Mouse (Mus musculus) embryonic facial prominence, embryonic 12.5 days (tissue): Measurements from ENCODE around the gene Spdye4a. TPM values are rescaled to one million over a fixed set of nuclear protein-coding genes. Genes with fewer than 3 reads are reported as not detected.

Experiments
- ATAC-seq: fragments of 200-750 bp; cut with Nextera tagmentation; 2 replicates; pipeline ENCODE4 v1.8.0; 2017; ENCODE audit not compliant: insufficient number of reproducible peaks, insufficient read depth, low FRiP score, low TSS enrichment
- H3K27ac ChIP-seq: fragments of 300-500 bp; sonication (generic); 2 replicates; pipeline ENCODE4 v1.5.1; 2016; ENCODE audit warnings: mild to moderate bottlenecking
- H3K27me3 ChIP-seq: fragments of 300-500 bp; sonication (generic); 2 replicates; pipeline ENCODE4 v1.6.1; 2016; ENCODE audit warnings: mild to moderate bottlenecking, moderate library complexity
- H3K36me3 ChIP-seq: fragments of 300-500 bp; sonication (generic); 2 replicates; pipeline ENCODE4 v1.6.1; 2016; ENCODE audit warnings: mild to moderate bottlenecking
- H3K4me1 ChIP-seq: fragments of 300-500 bp; sonication (generic); 2 replicates; pipeline ENCODE4 v1.6.1; 2016
- H3K4me2 ChIP-seq: fragments of 300-500 bp; sonication (generic); replicated peaks from 2 replicates; pipeline ENCODE4 v1.6.1; 2016; ENCODE audit warnings: mild to moderate bottlenecking, moderate library complexity
- H3K4me3 ChIP-seq: fragments of 300-500 bp; sonication (generic); 2 replicates; pipeline ENCODE4 v1.5.1; 2016; ENCODE audit warnings: mild to moderate bottlenecking
- H3K9ac ChIP-seq: fragments of 300-500 bp; sonication (generic); 2 replicates; pipeline ENCODE4 v1.6.1; 2016; ENCODE audit warnings: mild to moderate bottlenecking, moderate library complexity
- H3K9me3 ChIP-seq: fragments of 300-500 bp; sonication (generic); 2 replicates; pipeline ENCODE4 v1.6.1; 2016; ENCODE audit warnings: mild to moderate bottlenecking, moderate library complexity
- WGBS: fragments of 180-500 bp; shearing (Covaris S2); methylation state at CpG from one replicate; pipeline ENCODE4 v1.1.7; 2016; 5-methylcytosine and 5-hydroxymethylcytosine counted together
- polyA plus RNA-seq: library from polyadenylated mRNA; unstranded; fragments of >200 nt; fragmentation: Nextera tagmentation; extraction: Ambion mirVana; gene quantifications from 2 replicates; pipeline ENCODE4 v1.2.1, GENCODE M21; 2016

Spdye4a gene
- not detected in 2 replicates for polyA plus RNA-seq

- no peak within 1 kb of the TSS for H3K27ac ChIP-seq
- no peak for ATAC-seq
- H3K36me3 ChIP-seq = no peaks in the 10 kb centered on the region
- no peaks in the 10 kb centered on the region for H3K4me1 ChIP-seq
- H3K9me3 ChIP-seq = no peaks in the 10 kb centered on the region; the same call in 1 of the 2 replicates
- 83% methylated on average over 3 of the region's 3 CpGs for WGBS
- no peak within 1 kb of the TSS for H3K4me2 ChIP-seq
- no peaks in the 10 kb centered on the region for H3K27me3 ChIP-seq
- no peak within 1 kb of the TSS for H3K9ac ChIP-seq
- H3K4me3 ChIP-seq = no peak within 1 kb of the TSS
These were observed at the start of gene Spdye4a for GRCm38 (mm10) chr5:143226790-143227189. Spdye4a (minus strand) TSS chr5:143226890.

GRCm38 (mm10) chr5:143275761-143276160 is 49.1 kb upstream of the Spdye4a start:
- Histone ChIP-seq H3K27ac (no peak overlapping the region), H3K9me3 (no peaks in the 10 kb centered on the region), H3K36me3 (no peaks in the 10 kb centered on the region), H3K27me3 (0 out of 2 replicates have a peak, but pooled peaks cover 9% of the 10 kb centered on the region), H3K9ac (no peak overlapping the region), H3K4me1 (peaks cover 5% of the 10 kb centered on the region), H3K4me2 (no peak overlapping the region), H3K4me3 (no peak overlapping the region)
- WGBS = 43% methylated on average over 5 of the region's 5 CpGs
- ATAC-seq = no peak

DNA sequence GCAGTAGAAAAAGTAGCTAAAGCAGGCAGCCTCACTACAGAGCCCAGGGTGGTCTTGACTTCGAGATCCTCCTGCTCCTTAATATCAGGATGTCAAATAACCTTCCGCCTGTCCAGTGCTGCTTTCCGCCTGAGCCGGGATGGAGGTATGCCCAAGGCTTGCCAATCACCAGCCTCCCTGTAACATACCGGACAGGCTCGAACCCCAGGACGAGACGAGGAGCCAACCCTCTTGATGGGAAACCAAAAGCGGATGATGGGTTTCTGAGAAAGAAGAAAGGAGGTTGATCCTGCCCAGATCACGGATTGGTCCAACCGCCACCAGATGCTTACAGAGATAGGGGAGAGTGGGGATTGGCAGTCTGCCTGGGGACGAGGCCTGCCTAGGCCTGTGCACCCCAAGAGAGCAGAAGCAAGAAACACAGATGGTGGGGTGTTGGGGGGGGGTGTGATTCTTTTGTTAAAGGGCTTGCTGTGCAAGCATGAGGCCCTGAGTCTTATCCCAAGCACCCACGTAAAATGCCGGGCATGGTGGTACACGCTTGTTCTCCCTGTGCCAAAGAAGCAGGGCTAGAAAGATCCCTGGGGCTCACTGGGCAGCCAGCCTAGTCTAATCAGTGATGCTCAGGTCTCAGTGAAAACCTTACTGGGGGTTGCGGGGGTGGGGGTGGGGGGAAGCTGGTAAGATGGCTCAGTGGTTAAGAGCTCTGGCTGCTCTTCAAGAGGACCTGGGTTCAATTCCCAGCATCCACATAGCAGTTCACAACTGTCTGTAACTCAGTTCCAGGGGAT is 46.0 kb upstream of the Spdye4a start:
- no peak for ATAC-seq
- Histone ChIP-seq H3K9me3 (no peaks in the 10 kb centered on the region), H3K27ac (no peak overlapping the region), H3K27me3 (0 out of 2 replicates have a peak, but pooled peaks cover 6% of the 10 kb centered on the region), H3K36me3 (no peaks in the 10 kb centered on the region), H3K4me3 (no peak overlapping the region), H3K9ac (no peak overlapping the region), H3K4me2 (no peak overlapping the region), H3K4me1 (peaks cover 19% of the 10 kb centered on the region)
- WGBS = 91% methylated on average over 16 of the region's 16 CpGs

DNA sequence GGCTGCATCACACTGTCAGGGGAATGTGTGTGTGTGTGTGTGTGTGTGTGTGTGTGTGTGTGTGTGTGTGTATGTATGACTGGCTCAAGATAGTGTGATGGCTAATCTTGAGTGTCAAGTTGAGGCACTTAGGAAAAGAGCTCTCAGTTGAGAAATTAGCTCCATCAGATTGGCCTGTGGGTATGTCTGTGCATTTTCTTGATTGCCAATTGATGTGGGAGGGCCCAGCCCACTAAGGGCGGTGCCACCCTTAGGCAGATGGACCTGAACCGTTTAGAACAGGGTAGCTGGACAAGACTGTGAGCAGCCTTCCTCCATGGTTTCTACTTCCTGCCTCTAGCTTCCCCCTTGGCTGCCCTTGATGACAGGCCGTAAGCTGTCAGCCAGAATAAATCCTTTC is 45.4 kb upstream of the Spdye4a start:
- H3K4me1 ChIP-seq = peaks cover 19% of the 10 kb centered on the region

DNA sequence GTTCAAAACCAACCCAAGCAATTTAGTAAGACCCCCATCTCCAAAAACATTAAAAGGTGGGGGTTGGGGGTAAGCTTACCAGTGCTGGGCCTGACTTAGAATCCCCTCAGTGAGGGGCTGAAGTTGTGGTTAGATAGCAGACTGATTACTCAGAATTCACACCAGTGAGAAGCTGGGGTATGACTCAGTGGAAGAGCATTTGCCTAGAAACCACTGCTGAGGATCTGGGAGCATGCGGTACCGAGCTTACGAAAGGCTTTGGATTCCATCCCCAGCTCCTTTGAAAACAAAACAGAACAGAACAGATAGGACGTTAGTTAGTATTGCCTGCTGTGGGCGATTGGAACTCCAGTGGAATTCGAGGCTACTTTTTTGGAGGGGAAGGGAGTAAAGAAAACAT is 45.0 kb upstream of the Spdye4a start:
- Histone ChIP-seq H3K36me3 (no peaks in the 10 kb centered on the region), H3K9ac (no peak overlapping the region), H3K27ac (no peak overlapping the region), H3K9me3 (no peaks in the 10 kb centered on the region), H3K4me3 (no peak overlapping the region), H3K4me2 (no peak overlapping the region), H3K4me1 (peaks cover 19% of the 10 kb centered on the region), H3K27me3 (no peaks in the 10 kb centered on the region)
- ATAC-seq = no peak
- whole genome bisulfite sequencing = 89% methylated on average over 6 of the region's 6 CpGs

More for the DNA sequence above, 45.4 kb upstream of the Spdye4a start:
- H3K4me2 ChIP-seq = no peak overlapping the region
- H3K4me3 ChIP-seq = no peak overlapping the region
- H3K27me3 ChIP-seq = no peaks in the 10 kb centered on the region
- 76% methylated on average over 3 of the region's 3 CpGs for WGBS
- no peaks in the 10 kb centered on the region for H3K36me3 ChIP-seq
- no peak for ATAC-seq
- no peaks in the 10 kb centered on the region for H3K9me3 ChIP-seq
- H3K27ac ChIP-seq = no peak overlapping the region
- H3K9ac ChIP-seq = no peak overlapping the region

GRCm38 (mm10) chr5:143270151-143270519 is 43.4 kb upstream of the Spdye4a start:
- Histone ChIP-seq H3K4me1 (peaks cover 19% of the 10 kb centered on the region), H3K9ac (peak overlapping the region; percentile 89), H3K9me3 (no peaks in the 10 kb centered on the region), H3K4me2 (peak overlapping the region; percentile 92), H3K27ac (no peak overlapping the region), H3K36me3 (no peaks in the 10 kb centered on the region), H3K4me3 (peak overlapping the region; percentile 92), H3K27me3 (no peaks in the 10 kb centered on the region)
- ATAC-seq = 0 out of 2 replicates have a peak, but pooled peaks have one; percentile 12
- WGBS = 4% methylated on average over 12 of the region's 12 CpGs

DNA sequence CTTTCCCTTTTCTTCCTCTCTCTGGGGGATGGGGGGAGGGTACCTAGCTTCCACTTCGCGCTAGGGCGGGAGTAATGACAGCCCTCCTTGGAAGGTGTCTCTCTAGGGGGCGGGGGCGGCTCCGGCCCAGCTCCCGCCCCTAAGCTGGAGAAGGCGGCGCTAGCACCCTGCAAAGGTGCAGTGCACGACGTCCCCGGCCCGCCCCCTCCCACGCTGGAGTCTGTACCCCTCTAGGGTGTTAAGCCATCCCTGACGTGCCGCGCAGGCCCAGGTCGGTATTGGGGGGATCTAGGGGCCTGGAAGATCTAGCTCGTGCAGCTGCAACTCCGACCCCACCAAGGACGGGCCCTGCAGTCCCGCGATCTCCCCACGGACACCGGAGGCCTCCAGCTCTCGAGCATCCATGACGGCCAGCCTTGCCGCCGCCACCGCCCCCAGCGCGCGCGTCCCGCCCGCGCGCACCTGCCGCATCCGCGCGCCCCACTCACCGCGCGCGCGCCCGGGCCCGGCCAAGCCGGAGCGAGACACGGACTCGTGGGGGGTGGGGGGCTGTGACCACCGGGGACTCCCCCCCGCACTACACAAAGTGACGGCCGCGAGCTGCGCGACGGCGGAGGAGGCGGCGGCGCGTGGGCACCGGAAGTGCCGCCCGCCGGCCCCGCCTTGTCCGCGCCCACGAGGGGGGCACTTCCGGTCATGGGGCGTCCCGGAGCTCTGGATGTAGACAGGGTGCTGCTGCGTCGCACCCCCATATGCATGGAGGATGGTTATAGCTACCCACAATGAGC is 42.9 kb upstream of the Spdye4a start, which contains the start of gene Zfp316:
TSS of gene Zfp316 (minus strand) at position 660 of the 788 bp plus-strand sequence.
- peak; percentile 77 for ATAC-seq
- peaks cover 19% of the 10 kb centered on the region for H3K4me1 ChIP-seq
- H3K27me3 ChIP-seq = no peaks in the 10 kb centered on the region
- H3K9me3 ChIP-seq = no peaks in the 10 kb centered on the region
- H3K4me3 ChIP-seq = peak within 1 kb of the TSS; percentile 92
- peak within 1 kb of the TSS; percentile 65 for H3K27ac ChIP-seq
- WGBS = 1% methylated on average over 63 of the region's 79 CpGs
- peak within 1 kb of the TSS; percentile 92 for H3K4me2 ChIP-seq
- H3K9ac ChIP-seq = peak within 1 kb of the TSS; percentile 89
- H3K36me3 ChIP-seq = peaks cover 3% of the 10 kb centered on the region

- H3K27ac ChIP-seq = no peak overlapping the region; the same call in 1 of the 2 replicates
- no peak for ATAC-seq
These were observed 42.3 kb upstream of the Spdye4a start for GRCm38 (mm10) chr5:143268985-143269362.

GRCm38 (mm10) chr5:143266794-143267193 is 40.1 kb upstream of the Spdye4a start:
- no peak overlapping the region for H3K4me3 ChIP-seq
- peaks cover 19% of the 10 kb centered on the region for H3K4me1 ChIP-seq
- H3K9ac ChIP-seq = no peak overlapping the region
- H3K36me3 ChIP-seq = peaks cover 25% of the 10 kb centered on the region
- no peaks in the 10 kb centered on the region for H3K9me3 ChIP-seq
- H3K27me3 ChIP-seq = no peaks in the 10 kb centered on the region
- H3K27ac ChIP-seq = no peak overlapping the region
- no peak overlapping the region for H3K4me2 ChIP-seq
- WGBS = 82% methylated on average over 6 of the region's 6 CpGs
- ATAC-seq = no peak

More at GRCm38 (mm10) chr5:143268985-143269362, 42.3 kb upstream of the Spdye4a start:
- peak overlapping the region; percentile 92 for H3K4me2 ChIP-seq
- H3K36me3 ChIP-seq = peaks cover 8% of the 10 kb centered on the region
- H3K9ac ChIP-seq = peak overlapping the region; percentile 89
- H3K9me3 ChIP-seq = no peaks in the 10 kb centered on the region
- H3K4me3 ChIP-seq = peak overlapping the region; percentile 92
- WGBS = 27% methylated on average over 8 of the region's 8 CpGs
- H3K4me1 ChIP-seq = peaks cover 19% of the 10 kb centered on the region
- no peaks in the 10 kb centered on the region for H3K27me3 ChIP-seq

DNA sequence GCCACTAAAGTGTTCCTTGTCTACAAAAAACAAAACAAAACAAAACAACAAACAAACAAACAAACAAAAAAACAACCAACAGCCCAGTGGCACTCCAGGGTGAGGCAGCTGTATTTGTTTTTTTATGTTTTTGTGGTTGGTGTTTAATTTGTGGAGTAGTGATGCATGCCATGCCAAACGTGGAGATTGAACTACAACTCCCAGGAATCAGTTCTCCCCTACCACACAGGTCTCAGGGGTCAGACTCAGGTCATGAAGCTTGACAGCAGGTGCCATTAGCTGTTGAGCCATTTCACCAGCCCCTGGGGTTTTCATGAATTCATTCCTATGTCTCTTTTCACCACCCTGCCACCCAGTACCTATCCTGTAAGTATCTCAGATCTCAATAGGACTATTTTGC is 38.7 kb upstream of the Spdye4a start:
- 24% methylated on average over 1 of the region's 1 CpGs for WGBS
- Histone ChIP-seq H3K4me3 (no peak overlapping the region), H3K36me3 (peaks cover 25% of the 10 kb centered on the region), H3K27me3 (no peaks in the 10 kb centered on the region), H3K9me3 (no peaks in the 10 kb centered on the region), H3K4me1 (peaks cover 10% of the 10 kb centered on the region), H3K9ac (no peak overlapping the region), H3K4me2 (no peak overlapping the region), H3K27ac (no peak overlapping the region)
- no peak for ATAC-seq

GRCm38 (mm10) chr5:143264689-143265088 is 38.0 kb upstream of the Spdye4a start:
- Histone ChIP-seq H3K27me3 (no peaks in the 10 kb centered on the region), H3K4me1 (peaks cover 6% of the 10 kb centered on the region), H3K9ac (no peak overlapping the region), H3K4me2 (no peak overlapping the region), H3K27ac (no peak overlapping the region), H3K4me3 (no peak overlapping the region), H3K9me3 (no peaks in the 10 kb centered on the region), H3K36me3 (peaks cover 32% of the 10 kb centered on the region)
- ATAC-seq = no peak
- 91% methylated on average over 10 of the region's 10 CpGs for WGBS
